Mouse (Mus musculus): ENCODE data around the gene Ccdc88a. TPM values are rescaled to one million over a fixed set of nuclear protein-coding genes. Genes with fewer than 3 reads are reported as not detected.

The Ccdc88a gene
- 38.1 and 53.1 TPM in 2 replicates for total RNA-seq (2017)

DNA sequence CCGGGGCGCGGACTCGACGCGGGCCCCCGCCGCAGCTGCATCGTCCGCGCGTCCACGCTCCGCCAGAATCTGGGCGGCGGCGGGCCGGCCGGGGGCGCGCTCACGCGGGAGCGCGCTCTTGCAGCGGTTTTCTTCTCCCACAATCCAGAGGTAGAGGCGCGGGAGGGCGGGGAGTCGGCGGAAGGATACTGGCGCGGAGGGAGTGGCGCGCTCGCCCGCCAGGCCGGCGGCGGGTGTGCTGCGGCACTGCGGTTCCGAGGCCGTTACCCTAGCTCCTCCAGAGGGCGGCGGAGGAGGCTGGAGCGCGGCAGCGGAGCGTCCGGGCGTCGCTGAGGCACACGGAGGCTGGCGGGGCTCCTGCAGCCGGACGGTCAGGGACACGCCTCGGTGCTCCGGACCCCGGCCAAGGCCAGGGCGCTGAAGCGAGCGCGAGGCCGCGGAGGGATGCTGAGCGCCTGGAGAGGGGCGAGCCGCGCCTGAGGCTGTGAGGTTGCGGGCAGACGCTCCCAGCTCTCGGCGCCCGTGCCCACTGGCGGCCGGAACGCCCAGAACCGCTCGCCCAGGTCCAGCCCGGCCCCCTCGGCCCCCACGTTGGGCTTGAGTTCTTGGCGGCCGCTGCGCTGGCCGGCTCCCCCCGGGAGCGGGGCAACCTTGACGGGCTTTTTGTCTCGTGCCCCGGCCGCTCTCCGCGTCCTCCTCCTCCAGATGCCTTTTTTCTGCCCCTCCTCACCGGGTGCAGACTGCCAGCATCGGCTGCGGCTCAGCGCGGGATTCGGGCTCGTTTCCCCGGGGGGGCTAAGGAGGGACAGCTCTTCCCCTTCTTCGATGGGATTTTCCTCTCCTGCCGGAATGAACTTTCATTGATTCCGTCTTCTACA lies at the start of gene Ccdc88a:
Ccdc88a (plus strand) TSS at position 263 of the 878 bp plus-strand sequence.
- ATAC-seq (replicated peaks in 1 of 2; ENCODE audit: insufficient read depth in 1 of 2, low FRiP score in 2 of 2, low TSS enrichment in 1 of 2, low read depth in 1 of 2, poor library complexity in 2 of 2, severe bottlenecking in 2 of 2), result peak; percentile 84 to 95

DNA sequence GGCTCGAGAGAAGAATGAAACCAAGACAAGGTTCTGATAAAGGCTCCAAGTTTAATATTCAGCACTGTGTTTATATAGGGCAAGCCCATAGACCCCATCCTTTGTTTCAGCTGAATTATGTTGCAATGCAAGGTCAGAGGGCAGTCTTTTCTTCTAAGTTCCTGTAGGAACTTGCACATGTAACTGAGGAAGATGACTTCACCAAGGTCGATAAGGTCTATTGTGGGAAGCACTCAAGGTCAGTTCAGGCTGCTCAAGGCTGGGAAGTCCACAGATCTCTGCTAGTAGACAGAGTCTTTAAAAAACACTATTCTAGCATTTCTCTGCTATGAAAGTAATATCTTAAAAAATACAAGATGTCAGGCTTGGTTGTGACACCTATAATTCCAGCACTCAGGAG lies 38.0 kb upstream of the Ccdc88a start:
- ATAC-seq (replicated peaks in 1 of 2; ENCODE audit: insufficient read depth in 1 of 2, low FRiP score in 2 of 2, low TSS enrichment in 1 of 2, low read depth in 1 of 2, poor library complexity in 2 of 2, severe bottlenecking in 2 of 2), result no peak

DNA sequence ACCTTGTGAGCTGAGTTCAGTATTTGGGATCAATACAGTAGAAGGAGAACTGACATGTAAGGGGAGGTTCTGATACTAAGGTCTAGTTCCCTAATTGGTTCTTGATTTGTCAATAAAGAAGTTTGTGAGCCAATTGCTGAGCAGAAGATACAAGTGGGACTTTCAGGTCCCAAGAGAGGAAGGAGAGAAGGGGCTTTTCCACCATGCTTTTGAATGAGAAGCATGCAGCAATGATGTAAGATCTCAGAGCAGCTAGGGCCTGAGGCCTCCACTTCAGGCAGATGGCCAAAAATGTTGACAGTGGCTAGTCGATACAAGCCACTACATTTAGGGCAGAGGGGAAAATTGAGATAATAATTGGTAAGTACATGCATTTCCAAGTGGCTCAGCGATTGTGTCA lies 32.2 kb upstream of the Ccdc88a start:
- no peak for ATAC-seq (replicated peaks in 1 of 2; ENCODE audit: insufficient read depth in 1 of 2, low FRiP score in 2 of 2, low TSS enrichment in 1 of 2, low read depth in 1 of 2, poor library complexity in 2 of 2, severe bottlenecking in 2 of 2)

DNA sequence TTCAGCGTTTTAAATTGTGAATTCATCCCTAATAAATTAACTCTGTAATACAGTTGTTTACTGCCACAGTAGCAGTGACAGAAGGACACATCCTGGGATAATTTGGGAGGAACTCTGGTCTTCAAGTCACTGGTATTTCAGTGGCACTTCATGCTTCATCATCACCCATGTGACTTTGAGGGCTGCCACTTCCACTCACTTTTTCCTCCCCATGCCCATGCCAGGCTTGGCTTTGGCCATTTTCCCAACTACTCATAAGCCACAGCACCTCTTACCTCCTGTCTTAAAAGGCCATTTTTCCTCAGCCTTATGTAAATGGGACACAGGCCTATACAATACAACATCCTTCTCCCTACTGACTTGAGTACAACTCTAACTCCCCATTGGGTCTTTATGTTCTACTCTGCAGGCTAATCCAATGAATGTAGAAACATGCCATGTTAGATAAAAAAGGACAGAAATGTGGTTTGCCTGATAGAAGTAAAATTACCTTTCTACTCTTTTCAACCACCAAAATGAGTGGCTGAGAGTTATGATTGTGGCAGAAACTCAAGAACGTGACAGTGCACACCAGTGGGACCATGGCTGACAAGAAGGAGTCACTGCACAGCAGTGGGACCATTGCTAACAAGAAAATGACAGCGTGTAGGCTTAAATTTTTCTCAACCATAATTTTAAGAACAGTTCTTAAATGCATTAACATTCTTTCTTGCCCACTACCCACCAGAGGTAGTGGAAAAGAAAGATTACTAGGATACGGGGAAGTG lies 28.4 kb upstream of the Ccdc88a start:
- no peak for ATAC-seq (replicated peaks in 1 of 2; ENCODE audit: insufficient read depth in 1 of 2, low FRiP score in 2 of 2, low TSS enrichment in 1 of 2, low read depth in 1 of 2, poor library complexity in 2 of 2, severe bottlenecking in 2 of 2)

DNA sequence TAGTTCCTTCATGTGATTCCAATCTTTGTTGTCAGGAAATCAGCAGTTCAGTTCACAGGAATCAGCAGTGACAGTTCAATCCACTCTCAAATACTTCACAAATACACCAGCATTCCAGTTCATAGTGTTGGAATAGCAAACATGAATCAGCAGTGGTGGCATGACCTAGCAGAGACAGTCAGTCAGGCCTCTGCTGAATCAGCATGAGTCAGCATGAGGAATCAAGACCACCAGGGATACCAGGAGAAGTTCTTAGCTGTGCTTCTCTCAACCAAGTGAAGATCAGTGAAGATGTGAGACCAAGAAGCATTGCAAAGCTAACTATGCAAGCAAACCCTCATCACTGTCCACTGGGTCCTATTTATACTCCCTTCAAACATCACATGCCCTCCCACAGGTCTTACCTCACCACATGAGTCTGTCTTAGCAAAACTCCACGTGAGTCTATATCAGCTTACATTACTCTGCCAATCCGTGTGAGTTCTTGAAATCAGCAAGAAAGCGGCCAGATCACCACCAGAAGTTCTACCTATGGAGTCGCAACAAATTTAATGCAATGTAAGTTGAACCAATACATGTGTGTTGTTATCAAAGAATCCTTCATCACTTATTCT lies 27.7 kb upstream of the Ccdc88a start:
- ATAC-seq (replicated peaks in 1 of 2; ENCODE audit: insufficient read depth in 1 of 2, low FRiP score in 2 of 2, low TSS enrichment in 1 of 2, low read depth in 1 of 2, poor library complexity in 2 of 2, severe bottlenecking in 2 of 2), result no peak

DNA sequence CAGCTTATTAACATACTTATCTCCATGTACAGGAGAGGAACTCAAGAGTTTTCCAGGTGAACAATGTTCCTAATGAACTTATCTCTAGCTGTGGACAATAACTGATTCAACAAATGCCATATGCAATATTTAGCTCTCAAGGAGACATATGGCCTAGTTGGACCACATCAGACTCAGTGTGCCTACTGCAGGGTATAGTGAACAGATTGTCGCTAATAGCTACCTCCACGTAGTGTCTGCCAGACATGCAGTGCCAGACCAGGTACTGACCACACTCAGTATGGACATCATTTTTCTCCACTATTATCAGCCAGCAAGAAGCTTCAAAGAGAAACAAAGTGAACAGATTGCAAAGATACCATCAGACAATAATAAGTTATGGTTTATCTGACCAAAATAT lies 22.6 kb upstream of the Ccdc88a start:
- no peak for ATAC-seq (replicated peaks in 1 of 2; ENCODE audit: insufficient read depth in 1 of 2, low FRiP score in 2 of 2, low TSS enrichment in 1 of 2, low read depth in 1 of 2, poor library complexity in 2 of 2, severe bottlenecking in 2 of 2)

DNA sequence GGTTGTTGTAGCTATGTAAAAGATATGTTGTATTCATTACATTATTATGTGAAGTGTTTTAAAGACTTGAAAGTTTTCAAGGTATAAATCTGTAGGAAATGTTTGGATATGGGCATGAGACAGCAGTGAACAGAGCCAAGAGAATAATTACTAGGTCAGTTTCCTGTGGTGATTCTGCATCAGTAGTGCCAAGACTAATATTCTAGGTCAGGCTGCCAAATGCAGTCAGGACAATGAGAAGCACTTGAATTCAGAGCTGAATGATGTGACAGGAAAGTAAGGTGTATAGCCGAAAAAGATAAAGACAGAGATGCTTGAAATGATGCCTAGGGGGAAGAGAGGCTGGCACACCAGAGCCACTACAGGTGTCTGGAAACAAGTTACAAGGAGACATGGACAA lies 21.2 kb upstream of the Ccdc88a start:
- no peak for ATAC-seq (replicated peaks in 1 of 2; ENCODE audit: insufficient read depth in 1 of 2, low FRiP score in 2 of 2, low TSS enrichment in 1 of 2, low read depth in 1 of 2, poor library complexity in 2 of 2, severe bottlenecking in 2 of 2)

DNA sequence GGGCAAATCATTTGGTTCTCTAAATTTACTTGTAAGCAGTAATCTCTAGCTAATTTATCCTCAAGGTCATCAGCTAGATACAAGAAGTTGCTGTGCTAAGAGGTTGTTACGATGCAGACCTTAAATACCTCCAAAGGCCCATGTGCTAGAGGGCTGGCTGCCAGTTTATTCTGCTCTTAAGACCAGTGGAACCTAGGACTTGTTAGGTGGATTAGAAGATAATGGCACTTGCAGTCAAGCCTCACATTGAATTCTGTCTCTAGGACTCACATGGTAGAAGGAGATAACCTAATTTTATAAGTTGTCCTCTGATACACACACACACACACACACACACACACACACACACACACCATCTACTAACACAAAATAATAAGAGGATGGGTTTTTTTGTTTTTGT lies 5.3 kb upstream of the Ccdc88a start:
- ATAC-seq (replicated peaks in 1 of 2; ENCODE audit: insufficient read depth in 1 of 2, low FRiP score in 2 of 2, low TSS enrichment in 1 of 2, low read depth in 1 of 2, poor library complexity in 2 of 2, severe bottlenecking in 2 of 2), result no peak

DNA sequence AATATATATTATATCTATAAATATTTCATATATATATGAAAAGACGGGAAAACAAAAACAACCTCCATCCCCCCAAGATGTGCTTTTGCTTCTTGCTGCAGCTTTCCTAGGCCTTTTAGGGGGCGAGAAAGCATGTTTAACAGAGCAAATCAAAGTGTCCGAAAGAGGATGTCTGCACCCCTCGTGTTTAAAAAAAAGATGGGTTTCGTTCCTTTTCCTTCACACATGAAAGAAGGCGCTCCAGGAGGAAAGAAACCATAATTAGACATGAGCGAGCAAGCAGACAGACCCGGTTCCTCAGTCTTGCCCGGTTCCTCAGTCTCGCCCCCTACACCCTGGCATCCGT lies 435 bp upstream of the Ccdc88a start:
- peak in 1 of 2 experiments; percentile 61; a peak in 2 of 4 replicates for ATAC-seq (replicated peaks in 1 of 2; ENCODE audit: insufficient read depth in 1 of 2, low FRiP score in 2 of 2, low TSS enrichment in 1 of 2, low read depth in 1 of 2, poor library complexity in 2 of 2, severe bottlenecking in 2 of 2)

DNA sequence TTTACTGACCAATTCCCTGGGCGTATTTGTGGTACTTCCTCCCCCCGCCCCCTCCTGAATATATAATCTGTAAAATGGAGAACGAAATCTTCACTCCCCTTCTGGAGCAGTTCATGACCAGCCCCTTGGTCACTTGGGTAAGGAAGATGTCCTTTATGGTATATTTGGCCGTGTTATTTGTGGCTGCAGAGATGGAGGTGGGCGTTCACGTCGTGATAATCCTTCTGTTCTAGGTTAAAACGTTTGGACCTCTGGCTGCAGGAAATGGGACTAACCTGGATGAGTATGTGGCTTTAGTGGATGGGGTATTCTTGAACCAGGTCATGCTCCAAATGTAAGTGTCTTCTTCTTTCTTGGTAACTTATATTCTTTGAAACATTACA lies 807 bp downstream of the Ccdc88a start:
- ATAC-seq (replicated peaks in 1 of 2; ENCODE audit: insufficient read depth in 1 of 2, low FRiP score in 2 of 2, low TSS enrichment in 1 of 2, low read depth in 1 of 2, poor library complexity in 2 of 2, severe bottlenecking in 2 of 2), result peak in 1 of 2 experiments; percentile 32; a peak in 2 of 4 replicates

DNA sequence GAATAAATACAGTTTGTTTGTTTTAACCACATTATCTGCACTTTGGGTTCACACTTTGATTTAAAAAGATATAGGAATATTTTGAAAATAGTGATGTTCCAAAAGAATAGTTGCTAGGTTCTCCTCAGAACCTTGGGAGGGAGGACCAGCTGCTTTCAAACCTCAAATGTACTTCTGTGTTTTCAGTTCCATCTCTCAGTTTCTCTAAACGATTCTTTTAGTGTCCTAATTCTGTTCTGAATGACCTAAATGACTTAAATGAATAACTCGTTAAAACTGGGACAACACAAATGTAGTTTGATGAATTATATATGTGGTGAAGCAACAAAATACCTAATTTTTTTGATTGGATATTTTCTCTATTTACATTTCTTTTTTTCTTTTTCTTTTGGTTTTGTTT lies 3.2 kb downstream of the Ccdc88a start:
- no peak for ATAC-seq (replicated peaks in 1 of 2; ENCODE audit: insufficient read depth in 1 of 2, low FRiP score in 2 of 2, low TSS enrichment in 1 of 2, low read depth in 1 of 2, poor library complexity in 2 of 2, severe bottlenecking in 2 of 2)

DNA sequence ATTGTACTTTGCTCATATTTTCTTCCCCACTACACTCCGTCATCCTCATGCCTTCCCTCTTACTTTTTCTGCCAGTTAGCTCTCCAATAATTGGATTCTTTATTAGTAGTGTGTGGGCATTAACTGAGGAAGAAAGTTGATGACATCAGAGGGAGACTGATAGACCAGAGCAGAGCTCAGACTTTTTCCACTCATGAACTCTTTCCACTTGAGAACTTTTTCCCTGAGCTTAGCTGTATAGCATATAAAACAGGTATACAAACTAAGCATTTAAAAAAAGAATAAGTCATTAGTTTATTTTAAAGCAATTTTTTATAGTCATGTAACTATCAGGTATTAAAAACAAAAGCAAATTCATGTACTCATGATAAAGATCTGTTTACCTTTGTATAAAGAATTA lies 5.3 kb downstream of the Ccdc88a start:
- ATAC-seq (replicated peaks in 1 of 2; ENCODE audit: insufficient read depth in 1 of 2, low FRiP score in 2 of 2, low TSS enrichment in 1 of 2, low read depth in 1 of 2, poor library complexity in 2 of 2, severe bottlenecking in 2 of 2), result no peak

DNA sequence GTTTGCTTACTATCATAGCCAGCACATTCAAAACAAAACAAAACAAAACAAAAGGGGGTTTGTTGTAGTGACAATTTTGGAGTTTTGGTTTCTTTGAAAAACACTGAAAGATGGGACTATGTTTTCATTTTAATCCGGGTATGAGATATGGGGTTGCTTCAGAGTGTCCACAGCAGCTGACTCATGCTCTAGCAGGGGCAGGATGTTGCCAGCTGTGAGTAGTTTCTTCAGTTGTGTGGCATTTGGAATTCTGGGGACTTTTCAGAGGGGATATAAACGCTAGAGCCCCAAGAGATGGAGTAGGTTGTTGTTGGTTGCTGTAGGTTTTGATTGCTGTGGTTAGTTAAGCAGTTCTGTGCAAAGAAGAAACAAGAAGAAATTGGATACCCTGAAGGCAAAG lies 10.0 kb downstream of the Ccdc88a start:
- no peak for ATAC-seq (replicated peaks in 1 of 2; ENCODE audit: insufficient read depth in 1 of 2, low FRiP score in 2 of 2, low TSS enrichment in 1 of 2, low read depth in 1 of 2, poor library complexity in 2 of 2, severe bottlenecking in 2 of 2)

DNA sequence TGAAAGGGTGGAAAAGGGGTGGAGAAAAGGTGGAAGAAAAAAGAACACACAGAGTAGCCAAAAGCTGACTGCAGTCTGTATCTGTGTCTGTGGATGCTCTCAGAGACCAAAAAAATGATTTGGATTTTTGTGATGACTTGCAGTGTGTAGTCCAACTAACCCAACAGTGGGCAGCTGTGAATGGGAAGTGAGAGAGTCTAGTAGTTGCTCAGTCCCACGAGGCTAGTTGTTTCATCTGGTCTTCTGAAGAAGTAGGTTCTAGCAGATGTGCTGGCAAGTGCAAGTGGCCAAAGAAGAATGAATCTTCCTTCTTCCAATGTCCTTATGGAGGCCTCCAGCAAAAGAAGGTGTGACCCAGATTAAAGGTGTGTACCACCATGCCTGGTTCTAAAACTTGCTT lies 10.5 kb downstream of the Ccdc88a start:
- ATAC-seq (replicated peaks in 1 of 2; ENCODE audit: insufficient read depth in 1 of 2, low FRiP score in 2 of 2, low TSS enrichment in 1 of 2, low read depth in 1 of 2, poor library complexity in 2 of 2, severe bottlenecking in 2 of 2), result no peak

DNA sequence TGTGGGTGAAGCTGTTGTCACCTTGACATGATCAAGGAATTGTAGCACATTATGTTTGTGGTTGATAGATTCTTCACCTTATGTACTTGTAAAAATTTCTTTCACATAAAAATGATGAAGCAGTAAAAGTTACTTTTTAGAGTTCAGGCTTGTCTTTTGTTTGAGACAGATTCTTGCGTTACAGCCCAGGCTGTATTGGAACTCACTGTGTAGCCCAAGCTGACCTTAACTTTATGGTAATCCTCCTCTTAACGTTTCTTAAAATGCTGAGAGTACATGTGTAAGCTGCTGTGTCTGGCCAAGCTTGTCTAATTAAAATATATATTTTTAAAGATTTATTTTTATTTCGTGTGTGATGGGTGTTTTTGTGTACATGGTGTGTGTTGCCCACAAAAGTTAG lies 11.2 kb downstream of the Ccdc88a start:
- no peak for ATAC-seq (replicated peaks in 1 of 2; ENCODE audit: insufficient read depth in 1 of 2, low FRiP score in 2 of 2, low TSS enrichment in 1 of 2, low read depth in 1 of 2, poor library complexity in 2 of 2, severe bottlenecking in 2 of 2)

DNA sequence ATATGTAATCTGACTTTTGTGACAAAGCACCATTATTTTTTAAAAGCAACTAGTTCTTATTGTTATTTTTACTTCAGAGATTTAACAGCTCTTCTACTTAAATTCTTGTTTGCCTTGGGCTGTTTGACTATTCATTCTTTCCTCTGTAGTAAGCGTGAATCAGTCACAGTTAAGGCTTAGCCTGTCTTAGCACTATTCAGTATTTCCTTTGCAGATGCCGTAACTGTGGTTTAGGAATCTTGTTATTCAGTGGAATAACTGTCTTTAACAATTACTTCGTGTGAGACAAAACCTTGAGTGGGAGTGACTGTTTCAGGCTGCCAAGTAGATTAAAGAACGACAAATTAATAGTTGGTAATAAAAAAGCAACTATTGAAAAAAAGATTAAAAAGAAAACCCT lies 16.5 kb downstream of the Ccdc88a start:
- ATAC-seq (replicated peaks in 1 of 2; ENCODE audit: insufficient read depth in 1 of 2, low FRiP score in 2 of 2, low TSS enrichment in 1 of 2, low read depth in 1 of 2, poor library complexity in 2 of 2, severe bottlenecking in 2 of 2), result no peak

DNA sequence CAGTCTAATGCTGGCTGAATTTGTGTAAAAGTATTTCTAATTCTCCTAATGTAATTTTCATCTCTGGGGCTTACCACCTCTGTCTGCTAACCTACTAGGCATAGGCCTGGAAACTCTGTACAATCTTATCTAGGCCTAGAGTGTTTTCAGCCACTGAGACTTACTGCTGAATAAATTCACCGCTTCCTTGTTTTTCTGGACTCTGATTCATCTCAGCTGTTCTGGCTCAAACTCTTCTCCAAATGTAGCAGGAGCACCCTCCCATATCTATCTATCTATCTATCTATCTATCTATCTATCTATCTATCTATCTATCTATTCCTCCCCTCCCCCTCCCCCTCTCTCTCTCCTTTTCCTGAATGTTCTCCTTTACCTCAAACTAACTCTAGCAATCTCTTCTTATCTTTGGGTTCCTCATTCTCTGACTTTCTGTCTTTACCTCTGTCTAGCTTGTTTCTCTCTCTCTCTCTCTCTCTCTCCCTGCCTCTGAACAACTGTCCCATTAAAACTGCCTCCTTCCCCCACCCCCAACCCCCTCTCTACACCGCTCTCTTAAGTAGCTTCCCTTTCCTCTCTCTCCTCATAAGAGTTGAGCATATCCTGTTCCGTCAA lies 21.8 kb downstream of the Ccdc88a start:
- ATAC-seq (replicated peaks in 1 of 2; ENCODE audit: insufficient read depth in 1 of 2, low FRiP score in 2 of 2, low TSS enrichment in 1 of 2, low read depth in 1 of 2, poor library complexity in 2 of 2, severe bottlenecking in 2 of 2), result no peak

DNA sequence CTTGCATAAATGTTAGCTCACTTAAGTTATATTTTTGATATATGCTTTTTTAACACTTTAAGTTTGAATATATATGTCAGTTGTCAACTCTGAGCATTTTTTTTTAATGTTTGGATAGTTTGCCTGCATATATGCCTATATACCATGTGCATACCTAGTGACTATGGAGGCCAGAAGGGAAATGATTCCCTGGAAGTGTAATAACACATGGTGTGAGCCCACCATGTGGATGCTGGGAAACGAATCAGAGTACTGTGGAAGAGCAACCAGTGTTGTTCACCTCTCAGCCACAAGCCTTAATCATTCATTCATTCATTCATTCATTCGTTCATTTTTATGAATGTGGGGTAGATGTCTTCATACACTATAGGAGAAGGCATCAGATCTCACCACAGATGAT lies 26.9 kb downstream of the Ccdc88a start:
- no peak for ATAC-seq (replicated peaks in 1 of 2; ENCODE audit: insufficient read depth in 1 of 2, low FRiP score in 2 of 2, low TSS enrichment in 1 of 2, low read depth in 1 of 2, poor library complexity in 2 of 2, severe bottlenecking in 2 of 2)

All from hematopoietic stem cell, adult 5-6 weeks (primary cell).